Mouse (Mus musculus): ENCODE data around the gene Cyp4f18. TPM values are rescaled to one million over a fixed set of nuclear protein-coding genes. Genes with fewer than 3 reads are reported as not detected.

Cyp4f18 gene
- polyA plus RNA-seq, 1 experiment from 2014 or later, result 0.50 TPM

GRCm38 (mm10) chr8:72006763-72007162 is 2.7 kb downstream of the Cyp4f18 start:
- H3K4me3 ChIP-seq, result no peak overlapping the region
- no peak overlapping the region for H3K27ac ChIP-seq (replicated peaks)
- WGBS, result 81% methylated on average over 1 of the region's 1 CpGs
- no peaks in the 10 kb centered on the region for H3K36me3 ChIP-seq (replicated peaks)
- H3K27me3 ChIP-seq (replicated peaks; ENCODE audit: low read depth, poor library complexity, severe bottlenecking), result no peaks in the 10 kb centered on the region
- no peaks in the 10 kb centered on the region for H3K9me3 ChIP-seq
- no peaks in the 10 kb centered on the region for H3K4me1 ChIP-seq
- DNase-seq (ENCODE audit: low spot score), result no peak

GRCm38 (mm10) chr8:72005912-72006311 is 3.5 kb downstream of the Cyp4f18 start:
- WGBS, result 78% methylated on average over 3 of the region's 3 CpGs
- no peak for DNase-seq (ENCODE audit: low spot score)

GRCm38 (mm10) chr8:72002942-72003341 is 6.5 kb downstream of the Cyp4f18 start:
- H3K4me3 ChIP-seq, result no peak overlapping the region
- H3K36me3 ChIP-seq (replicated peaks), result no peaks in the 10 kb centered on the region
- H3K4me1 ChIP-seq, result no peaks in the 10 kb centered on the region
- H3K27me3 ChIP-seq (replicated peaks; ENCODE audit: low read depth, poor library complexity, severe bottlenecking), result no peaks in the 10 kb centered on the region
- no peak for DNase-seq (ENCODE audit: low spot score)
- no peaks in the 10 kb centered on the region; the same call in 1 of the 2 replicates for H3K9me3 ChIP-seq
- no peak overlapping the region for H3K27ac ChIP-seq (replicated peaks)

More at GRCm38 (mm10) chr8:72005912-72006311, 3.5 kb downstream of the Cyp4f18 start:
- H3K9me3 ChIP-seq, result no peaks in the 10 kb centered on the region
- no peaks in the 10 kb centered on the region for H3K4me1 ChIP-seq
- H3K36me3 ChIP-seq (replicated peaks), result no peaks in the 10 kb centered on the region
- H3K4me3 ChIP-seq, result no peak overlapping the region
- H3K27ac ChIP-seq (replicated peaks), result no peak overlapping the region
- no peaks in the 10 kb centered on the region for H3K27me3 ChIP-seq (replicated peaks; ENCODE audit: low read depth, poor library complexity, severe bottlenecking)

GRCm38 (mm10) chr8:72000223-72000622 is 9.2 kb downstream of the Cyp4f18 start:
- Histone ChIP-seq H3K4me1 (no peaks in the 10 kb centered on the region), H3K4me3 (no peak overlapping the region), H3K27me3 (replicated peaks; ENCODE audit: low read depth, poor library complexity, severe bottlenecking) (no peaks in the 10 kb centered on the region), H3K9me3 (no peaks in the 10 kb centered on the region; the same call in 1 of the 2 replicates), H3K27ac (replicated peaks) (no peak overlapping the region), H3K36me3 (replicated peaks) (no peaks in the 10 kb centered on the region)
- no peak for DNase-seq (ENCODE audit: low spot score)
- 66% methylated on average over 3 of the region's 3 CpGs for WGBS

- 94% methylated on average over 1 of the region's 1 CpGs for WGBS
- Histone ChIP-seq H3K27ac (replicated peaks) (no peak overlapping the region), H3K9me3 (no peaks in the 10 kb centered on the region; the same call in 1 of the 2 replicates), H3K36me3 (replicated peaks) (no peaks in the 10 kb centered on the region), H3K4me1 (no peaks in the 10 kb centered on the region), H3K27me3 (replicated peaks; ENCODE audit: low read depth, poor library complexity, severe bottlenecking) (no peaks in the 10 kb centered on the region), H3K4me3 (no peak overlapping the region)
- no peak for DNase-seq (ENCODE audit: low spot score)
Measured at GRCm38 (mm10) chr8:71999434-71999833, 10.0 kb downstream of the Cyp4f18 start.

GRCm38 (mm10) chr8:71988867-71989599 is 20.4 kb downstream of the Cyp4f18 start:
- no peaks in the 10 kb centered on the region for H3K9me3 ChIP-seq
- peak overlapping the region; percentile 59 for H3K4me3 ChIP-seq
- no peaks in the 10 kb centered on the region for H3K36me3 ChIP-seq (replicated peaks)
- H3K27ac ChIP-seq (replicated peaks), result peak overlapping the region; percentile 75
- peaks cover 11% of the 10 kb centered on the region for H3K4me1 ChIP-seq
- 62% methylated on average over 13 of the region's 13 CpGs for WGBS
- no peak for DNase-seq (ENCODE audit: low spot score)
- no peaks in the 10 kb centered on the region for H3K27me3 ChIP-seq (replicated peaks; ENCODE audit: low read depth, poor library complexity, severe bottlenecking)

- H3K4me1 ChIP-seq, result peaks cover 11% of the 10 kb centered on the region
- peak overlapping the region; percentile 75 for H3K27ac ChIP-seq (replicated peaks)
- WGBS, result 13% methylated on average over 24 of the region's 24 CpGs
Measured at GRCm38 (mm10) chr8:71988110-71988866, 21.1 kb downstream of the Cyp4f18 start.

GRCm38 (mm10) chr8:71984601-71985000 is 24.8 kb downstream of the Cyp4f18 start:
- H3K27ac ChIP-seq (replicated peaks), result no peak overlapping the region
- H3K4me1 ChIP-seq, result peaks cover 11% of the 10 kb centered on the region
- H3K9me3 ChIP-seq, result no peaks in the 10 kb centered on the region
- H3K27me3 ChIP-seq (replicated peaks; ENCODE audit: low read depth, poor library complexity, severe bottlenecking), result no peaks in the 10 kb centered on the region
- no peaks in the 10 kb centered on the region for H3K36me3 ChIP-seq (replicated peaks)
- WGBS, result 66% methylated on average over 4 of the region's 4 CpGs
- no peak for DNase-seq (ENCODE audit: low spot score)
- H3K4me3 ChIP-seq, result no peak overlapping the region

More at GRCm38 (mm10) chr8:71988110-71988866, 21.1 kb downstream of the Cyp4f18 start:
- DNase-seq (ENCODE audit: low spot score), result peak; percentile 69
- Histone ChIP-seq H3K9me3 (no peaks in the 10 kb centered on the region), H3K36me3 (replicated peaks) (no peaks in the 10 kb centered on the region), H3K27me3 (replicated peaks; ENCODE audit: low read depth, poor library complexity, severe bottlenecking) (no peaks in the 10 kb centered on the region), H3K4me3 (peak overlapping the region; percentile 59)

- Histone ChIP-seq H3K27me3 (replicated peaks; ENCODE audit: low read depth, poor library complexity, severe bottlenecking) (no peaks in the 10 kb centered on the region), H3K36me3 (replicated peaks) (no peaks in the 10 kb centered on the region), H3K9me3 (no peaks in the 10 kb centered on the region), H3K4me3 (no peak overlapping the region), H3K4me1 (no peaks in the 10 kb centered on the region), H3K27ac (replicated peaks) (no peak overlapping the region)
- no peak for DNase-seq (ENCODE audit: low spot score)
- 85% methylated on average over 4 of the region's 4 CpGs for WGBS
Measured at GRCm38 (mm10) chr8:71981456-71981855, 28.0 kb downstream of the Cyp4f18 start.

GRCm38 (mm10) chr8:71981032-71981431 is 28.4 kb downstream of the Cyp4f18 start:
- 78% methylated on average over 2 of the region's 2 CpGs for whole genome bisulfite sequencing

GRCm38 (mm10) chr8:71974211-71974610 is 35.2 kb downstream of the Cyp4f18 start:
- H3K4me1 ChIP-seq, result no peaks in the 10 kb centered on the region
- H3K27ac ChIP-seq (replicated peaks), result no peak overlapping the region
- H3K9me3 ChIP-seq, result no peaks in the 10 kb centered on the region
- no peak for DNase-seq (ENCODE audit: low spot score)
- WGBS, result 83% methylated on average over 3 of the region's 3 CpGs
- peaks cover 24% of the 10 kb centered on the region for H3K36me3 ChIP-seq (replicated peaks)
- H3K27me3 ChIP-seq (replicated peaks; ENCODE audit: low read depth, poor library complexity, severe bottlenecking), result no peaks in the 10 kb centered on the region
- H3K4me3 ChIP-seq, result no peak overlapping the region

More at GRCm38 (mm10) chr8:71981032-71981431, 28.4 kb downstream of the Cyp4f18 start:
- DNase-seq (ENCODE audit: low spot score), result no peak
- Histone ChIP-seq H3K4me1 (no peaks in the 10 kb centered on the region), H3K36me3 (replicated peaks) (no peaks in the 10 kb centered on the region), H3K9me3 (no peaks in the 10 kb centered on the region), H3K27ac (replicated peaks) (no peak overlapping the region), H3K4me3 (no peak overlapping the region), H3K27me3 (replicated peaks; ENCODE audit: low read depth, poor library complexity, severe bottlenecking) (no peaks in the 10 kb centered on the region)

GRCm38 (mm10) chr8:71971945-71972344 is 37.5 kb downstream of the Cyp4f18 start:
- DNase-seq (ENCODE audit: low spot score), result no peak
- no peak overlapping the region for H3K4me3 ChIP-seq
- H3K27ac ChIP-seq (replicated peaks), result no peak overlapping the region
- peaks cover 47% of the 10 kb centered on the region for H3K36me3 ChIP-seq (replicated peaks)
- H3K9me3 ChIP-seq, result peaks cover 1% of the 10 kb centered on the region; the same call in 1 of the 2 replicates
- 75% methylated on average over 1 of the region's 1 CpGs for WGBS
- no peaks in the 10 kb centered on the region for H3K4me1 ChIP-seq
- no peaks in the 10 kb centered on the region for H3K27me3 ChIP-seq (replicated peaks; ENCODE audit: low read depth, poor library complexity, severe bottlenecking)

- WGBS, result 96% methylated on average over 6 of the region's 6 CpGs
- Histone ChIP-seq H3K36me3 (replicated peaks) (peaks cover 78% of the 10 kb centered on the region), H3K4me1 (no peaks in the 10 kb centered on the region), H3K9me3 (peaks cover 20% of the 10 kb centered on the region; the same call in 1 of the 2 replicates), H3K27me3 (replicated peaks; ENCODE audit: low read depth, poor library complexity, severe bottlenecking) (no peaks in the 10 kb centered on the region), H3K27ac (replicated peaks) (no peak overlapping the region), H3K4me3 (no peak overlapping the region)
- no peak for DNase-seq (ENCODE audit: low spot score)
Measured at GRCm38 (mm10) chr8:71968636-71969035, 40.8 kb downstream of the Cyp4f18 start.
